Mouse (Mus musculus): ENCODE data around the gene Lmnb2. TPM values are rescaled to one million over a fixed set of nuclear protein-coding genes. Genes with fewer than 3 reads are reported as not detected.

Gene Lmnb2
- total RNA-seq, 2 experiments from 2014 or later = 24.0 to 28.1 TPM

- no peak for DNase-seq
Measured at GRCm38 (mm10) chr10:80946684-80947437, 28.8 kb upstream of the Lmnb2 start.

DNA sequence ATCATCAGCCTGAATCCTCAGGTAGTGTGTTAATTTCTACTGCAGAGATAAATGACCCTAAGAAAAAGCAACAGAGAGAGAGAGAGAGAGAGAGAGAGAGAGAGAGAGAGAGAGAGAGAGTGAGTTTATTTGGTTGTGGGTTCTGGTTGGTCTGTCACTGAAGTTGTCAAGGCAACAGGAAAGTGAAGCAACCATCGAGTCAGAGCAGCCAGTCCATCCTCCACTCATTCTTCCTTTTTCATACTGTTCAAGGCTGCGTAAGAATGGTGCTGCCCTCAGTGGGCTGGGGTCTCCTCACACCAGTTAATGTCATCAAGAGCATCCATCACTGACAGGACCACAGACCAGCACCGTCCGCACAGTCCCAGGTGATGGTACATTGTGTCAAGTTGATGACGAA, 26.2 kb upstream of the Lmnb2 start:
- DNase-seq = no peak

DNA sequence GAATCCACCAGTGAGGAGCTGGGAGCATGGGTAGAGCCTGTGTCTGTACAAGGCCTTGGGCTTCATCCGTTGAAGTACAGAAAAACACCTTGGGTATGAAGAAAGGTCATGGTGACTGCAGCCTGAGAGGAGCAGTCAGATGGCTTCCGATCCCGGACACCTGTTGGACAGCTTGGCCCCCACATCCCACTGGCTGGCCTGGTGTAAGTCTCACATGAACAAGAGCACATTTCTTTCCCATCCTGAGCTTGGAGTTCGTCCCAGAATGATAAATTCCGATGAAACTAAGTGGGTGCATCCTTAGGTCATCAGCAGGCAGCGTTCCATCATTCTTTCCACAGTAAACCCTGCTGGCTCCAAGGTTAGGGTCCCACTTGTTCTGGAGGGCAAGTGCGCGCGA, 25.7 kb upstream of the Lmnb2 start:
- DNase-seq = no peak

DNA sequence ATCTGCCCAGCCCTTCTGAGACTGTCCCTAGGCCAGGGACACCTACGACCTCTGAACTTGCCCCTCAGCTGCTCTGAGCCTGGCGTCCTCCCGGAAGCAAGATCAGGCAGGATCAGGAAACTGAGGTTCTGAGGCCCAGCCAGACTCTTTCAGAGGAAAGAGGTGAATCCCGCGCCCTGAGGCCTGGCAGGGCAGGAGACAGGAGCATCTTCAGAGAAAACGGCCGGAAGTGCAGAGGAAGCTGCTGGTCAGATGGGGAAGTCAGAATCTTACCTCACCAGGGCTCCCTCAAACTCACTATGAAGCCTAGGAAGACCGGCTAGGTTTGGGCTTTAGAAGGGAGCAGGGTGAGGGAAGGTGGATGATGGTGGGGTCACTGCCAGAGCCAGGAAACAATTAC, 24.9 kb upstream of the Lmnb2 start:
- no peak for DNase-seq

- no peak for DNase-seq
Measured at GRCm38 (mm10) chr10:80940988-80941347, 22.9 kb upstream of the Lmnb2 start.

GRCm38 (mm10) chr10:80940320-80940987, 22.4 kb upstream of the Lmnb2 start:
- DNase-seq = peak; percentile 72

DNA sequence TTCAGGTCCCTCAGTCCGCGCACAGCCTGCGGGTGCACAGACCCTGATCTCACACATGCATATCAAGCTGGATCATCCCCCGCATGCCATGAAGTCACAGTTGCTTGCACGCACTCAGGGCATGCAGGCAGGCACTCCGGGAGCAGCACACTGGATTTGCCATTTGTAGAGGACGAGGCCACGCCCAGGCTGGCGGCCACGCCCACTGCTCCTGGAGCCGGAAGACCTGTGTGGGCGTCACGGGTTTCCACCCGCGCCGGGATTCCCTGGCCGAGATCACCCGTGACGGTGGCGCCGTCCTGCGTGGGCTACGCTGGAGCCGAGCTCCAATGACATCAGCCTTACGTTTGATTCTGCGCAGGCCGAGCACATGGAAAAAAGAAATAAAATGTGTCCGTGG, 21.6 kb upstream of the Lmnb2 start:
- DNase-seq = peak; percentile 81

GRCm38 (mm10) chr10:80938831-80939550, 20.9 kb upstream of the Lmnb2 start:
- DNase-seq = no peak

- peak; percentile 72 for DNase-seq
Measured at GRCm38 (mm10) chr10:80937646-80938045, 19.6 kb upstream of the Lmnb2 start.

DNA sequence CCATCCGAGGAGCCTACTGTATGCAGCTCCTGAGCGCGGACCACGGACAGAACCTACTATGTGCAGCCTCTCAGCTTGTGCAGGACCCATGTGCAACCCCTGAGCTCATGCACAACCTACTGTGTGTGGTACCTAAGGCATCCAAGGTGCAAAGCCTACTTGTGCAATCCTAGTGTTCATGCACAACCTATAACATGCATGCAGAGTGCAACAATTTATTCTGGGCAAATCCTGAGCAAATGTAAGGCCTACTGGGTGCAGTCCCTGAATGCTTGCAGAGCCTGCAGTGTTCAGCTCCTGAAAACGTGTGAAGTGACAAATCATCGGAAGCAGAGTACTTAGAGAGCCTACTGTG, 18.7 kb upstream of the Lmnb2 start:
- DNase-seq = no peak

GRCm38 (mm10) chr10:80936135-80936809, 18.2 kb upstream of the Lmnb2 start:
- peak; percentile 78 for DNase-seq

DNA sequence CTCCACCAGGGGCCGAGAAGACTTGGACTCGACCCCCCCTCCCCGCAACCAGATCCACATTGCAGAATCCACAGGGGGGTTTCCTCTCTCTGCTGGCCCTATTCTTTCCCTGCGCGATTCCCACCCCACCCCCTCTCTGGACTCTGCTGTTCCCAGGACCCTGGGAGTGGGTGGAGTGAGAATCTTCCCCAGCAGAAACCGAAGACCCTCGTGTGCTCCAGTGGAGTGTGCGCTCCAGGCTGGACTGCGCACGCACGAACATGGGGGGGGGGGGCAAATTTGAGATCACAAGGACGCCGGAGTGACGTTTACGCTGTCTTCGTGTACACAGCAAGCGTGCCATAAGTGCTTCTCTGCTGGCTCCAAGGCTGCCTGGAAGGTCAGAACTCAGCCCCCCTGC, 17.7 kb upstream of the Lmnb2 start:
- DNase-seq = no peak

DNA sequence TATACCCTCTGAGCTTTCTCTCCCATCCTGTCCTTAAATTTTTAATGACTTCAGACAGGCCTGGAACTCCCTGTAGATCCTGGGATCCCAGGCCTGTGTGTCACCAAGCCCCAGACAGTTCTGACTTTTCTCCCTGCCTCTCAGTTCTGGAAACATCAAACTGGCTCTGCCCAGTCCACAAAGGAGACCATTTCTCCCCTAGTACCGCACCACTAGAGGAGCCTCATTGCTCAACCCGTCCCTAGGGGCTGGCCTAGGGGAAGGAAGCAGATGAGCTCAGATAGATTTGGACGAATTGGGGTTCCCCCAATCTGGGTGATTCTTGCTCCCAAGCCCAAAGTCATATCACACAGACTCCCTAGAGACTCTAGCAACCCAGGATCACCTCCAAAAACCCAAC, 17.2 kb upstream of the Lmnb2 start:
- DNase-seq = no peak

GRCm38 (mm10) chr10:80934136-80934985, 16.3 kb upstream of the Lmnb2 start:
- DNase-seq = no peak

GRCm38 (mm10) chr10:80933421-80933979, 15.5 kb upstream of the Lmnb2 start:
- no peak for DNase-seq

DNA sequence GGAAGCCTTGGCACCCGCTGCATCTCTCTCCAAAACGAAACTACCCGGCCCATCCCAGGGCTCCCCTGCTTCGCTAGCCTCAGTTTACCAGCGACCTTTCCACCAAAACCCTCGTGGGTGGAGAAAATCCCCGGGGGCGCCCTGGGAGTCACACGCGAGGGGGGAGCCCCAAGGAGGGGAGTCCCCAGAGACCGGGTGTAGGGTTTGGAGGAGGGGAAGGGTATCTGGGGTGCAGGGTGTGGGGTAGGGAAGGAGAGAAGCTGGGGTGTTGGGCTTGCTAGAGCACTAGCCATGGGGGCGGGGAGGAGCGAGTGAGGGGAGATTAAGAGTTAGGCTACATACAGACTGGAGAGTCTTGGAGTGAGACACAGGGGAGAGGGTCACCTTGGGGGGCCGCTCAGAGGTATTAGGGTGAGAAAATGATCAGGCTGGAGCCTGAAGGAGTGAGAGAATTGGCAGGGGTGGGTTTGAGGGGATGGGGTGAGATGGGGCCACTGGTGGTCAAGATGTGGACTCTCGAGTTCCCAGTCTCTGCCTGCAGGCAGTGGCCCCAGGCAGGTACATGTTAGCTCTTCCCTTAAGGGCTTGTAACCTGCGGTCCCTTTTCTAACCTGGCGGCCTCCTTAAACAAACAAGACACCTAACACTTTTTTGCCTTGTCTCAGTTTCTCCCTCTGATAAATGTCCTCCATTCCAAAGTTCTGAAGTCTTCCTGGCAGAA, 14.8 kb upstream of the Lmnb2 start:
- DNase-seq = peak; percentile 37

- DNase-seq = peak; percentile 41
Measured at GRCm38 (mm10) chr10:80932206-80932605, 14.2 kb upstream of the Lmnb2 start.

GRCm38 (mm10) chr10:80931695-80932094, 13.7 kb upstream of the Lmnb2 start:
- DNase-seq = no peak

GRCm38 (mm10) chr10:80931153-80931671, 13.2 kb upstream of the Lmnb2 start:
- DNase-seq = peak; percentile 55

GRCm38 (mm10) chr10:80930361-80931152, 12.5 kb upstream of the Lmnb2 start:
- DNase-seq = peak; percentile 60

Data from gastrocnemius, postnatal 10 days (tissue).